Mouse (Mus musculus) MEL (cell line): ENCODE measurements around the gene Rps26. TPM values are rescaled to one million over a fixed set of nuclear protein-coding genes. Genes with fewer than 3 reads are reported as not detected.

Source experiments
- DNase-seq: peaks from one replicate; pipeline ENCODE4 v3.0.0; 2011; ENCODE audit warnings: low read depth, low spot score
- H3K27ac ChIP-seq: 2 replicates; pipeline ENCODE4 v1.5.1; 2012; ENCODE audit warnings: low read depth, mild to moderate bottlenecking, control low read depth, low read length, moderate library complexity; ENCODE audit not compliant: control insufficient read depth
- H3K27me3 ChIP-seq, 2 experiments: fragments of 150-350 bp in 1 of 2; sonication (generic) in 1 of 2; 2 replicates each; pipeline ENCODE4 v1.6.1; 2012; ENCODE audit warnings: low read length in 2 of 2, mild to moderate bottlenecking in 2 of 2, improper control_type of control experiment in 1 of 2, moderate library complexity in 1 of 2; ENCODE audit not compliant: insufficient read depth in 2 of 2, control insufficient read depth in 1 of 2
- H3K36me3 ChIP-seq, 2 experiments: 2 replicates each; pipeline ENCODE4 v1.6.1; 2012 to 2014; ENCODE audit warnings: low read length in 2 of 2, improper control_type of control experiment in 1 of 2, inconsistent platforms in 1 of 2, mild to moderate bottlenecking in 1 of 2; ENCODE audit not compliant: insufficient read depth in 2 of 2, control insufficient read depth in 1 of 2
- H3K4me1 ChIP-seq, 2 experiments: fragments of 150-350 bp in 1 of 2; sonication (generic) in 1 of 2; 2 replicates each; pipeline ENCODE4 v1.6.1; 2012; ENCODE audit warnings: low read length in 2 of 2, improper control_type of control experiment in 1 of 2, mild to moderate bottlenecking in 1 of 2; ENCODE audit not compliant: insufficient read depth in 2 of 2, control insufficient read depth in 1 of 2
- H3K4me3 ChIP-seq, 2 experiments: fragments of 150-350 bp in 1 of 2; sonication (generic) in 1 of 2; 2 replicates each; pipeline ENCODE4 v1.5.1; 2012; ENCODE audit warnings: low read depth in 2 of 2, low read length in 2 of 2, mild to moderate bottlenecking in 2 of 2, moderate library complexity in 2 of 2, control low read depth in 1 of 2, improper control_type of control experiment in 1 of 2; ENCODE audit not compliant: control insufficient read depth in 1 of 2, insufficient read depth in 1 of 2
- H3K79me2 ChIP-seq: 2 replicates; pipeline ENCODE4 v1.6.1; 2012; ENCODE audit warnings: mild to moderate bottlenecking, low read length, moderate library complexity; ENCODE audit not compliant: control insufficient read depth, poor library complexity, insufficient read depth
- H3K9ac ChIP-seq: 2 replicates; pipeline ENCODE4 v1.6.1; 2012; ENCODE audit warnings: low read depth, mild to moderate bottlenecking, control low read depth, low read length, moderate library complexity; ENCODE audit not compliant: control insufficient read depth, poor library complexity, severe bottlenecking
- H3K9me3 ChIP-seq: fragments of 150-350 bp; sonication (generic); replicated peaks from 2 replicates; pipeline ENCODE4 v1.6.1; 2012; ENCODE audit warnings: mild to moderate bottlenecking, low read length, improper control_type of control experiment, moderate library complexity; ENCODE audit not compliant: insufficient read depth
- CHD1 ChIP-seq: IDR thresholded peaks from 2 replicates; pipeline ENCODE4 v1.6.1; 2012; ENCODE audit warnings: low read depth, mild to moderate bottlenecking, inconsistent platforms, low read length, improper control_type of control experiment
- CTCF ChIP-seq, 3 experiments: IDR thresholded peaks in 2 of 3; conservative IDR thresholded peaks in 1 of 3; 2 replicates each; pipeline ENCODE4 v1.5.1; 2011 to 2012; ENCODE audit warnings: low read length in 3 of 3, low read depth in 2 of 3, mild to moderate bottlenecking in 2 of 3, improper control_type of control experiment in 1 of 3, inconsistent platforms in 1 of 3, mixed read lengths in 1 of 3, moderate library complexity in 1 of 3; ENCODE audit not compliant: control insufficient read depth in 1 of 3, insufficient read depth in 1 of 3, poor library complexity in 1 of 3, severe bottlenecking in 1 of 3
- GATA1 ChIP-seq: IDR thresholded peaks from 2 replicates; pipeline ENCODE4 v1.6.1; 2011; ENCODE audit warnings: low read depth, low read length, improper control_type of control experiment
- HCFC1 ChIP-seq: IDR thresholded peaks from 2 replicates; pipeline ENCODE4 v1.6.1; 2012; ENCODE audit warnings: low read depth, mild to moderate bottlenecking, inconsistent platforms, low read length, improper control_type of control experiment, moderate library complexity
- JUND ChIP-seq: IDR thresholded peaks from 2 replicates; pipeline ENCODE4 v1.6.1; 2011; ENCODE audit warnings: low read depth, mild to moderate bottlenecking, improper control_type of control experiment, low read length
- MAFK ChIP-seq: IDR thresholded peaks from 2 replicates; pipeline ENCODE4 v1.6.1; 2011; ENCODE audit warnings: low read depth, mild to moderate bottlenecking, low read length, improper control_type of control experiment, borderline replicate concordance
- MAX ChIP-seq: IDR thresholded peaks from 2 replicates; pipeline ENCODE4 v1.6.1; 2011; ENCODE audit warnings: low read length, improper control_type of control experiment
- MAZ ChIP-seq: IDR thresholded peaks from 2 replicates; pipeline ENCODE4 v1.6.1; 2012; ENCODE audit warnings: low read depth, mild to moderate bottlenecking, inconsistent platforms, low read length, improper control_type of control experiment
- MXI1 ChIP-seq: IDR thresholded peaks from 2 replicates; pipeline ENCODE4 v1.6.1; 2011; ENCODE audit warnings: mild to moderate bottlenecking, low read depth, low read length, improper control_type of control experiment
- MYB ChIP-seq: IDR thresholded peaks from 2 replicates; pipeline ENCODE4 v1.6.1; 2011; ENCODE audit warnings: mild to moderate bottlenecking, low read depth, low read length, improper control_type of control experiment
- MYC ChIP-seq: IDR thresholded peaks from 2 replicates; pipeline ENCODE4 v1.6.1; 2011; ENCODE audit warnings: low read depth, mild to moderate bottlenecking, low read length, improper control_type of control experiment, moderate library complexity
- NELFE ChIP-seq: IDR thresholded peaks from 2 replicates; pipeline ENCODE4 v1.6.1; 2011; ENCODE audit warnings: low read depth, low read length, improper control_type of control experiment
- POLR2AphosphoS5 ChIP-seq: IDR thresholded peaks from 2 replicates; pipeline ENCODE4 v1.6.1; 2012; ENCODE audit warnings: low read depth, borderline replicate concordance, mild to moderate bottlenecking, inconsistent platforms, low read length, moderate library complexity, mixed read lengths
- RAD21 ChIP-seq: IDR thresholded peaks from 2 replicates; pipeline ENCODE4 v1.6.1; 2011; ENCODE audit warnings: mild to moderate bottlenecking, low read depth, low read length, improper control_type of control experiment
- RCOR1 ChIP-seq: IDR thresholded peaks from 2 replicates; pipeline ENCODE4 v1.6.1; 2012; ENCODE audit warnings: low read depth, mild to moderate bottlenecking, inconsistent platforms, low read length, improper control_type of control experiment
- SIN3A ChIP-seq: IDR thresholded peaks from 2 replicates; pipeline ENCODE4 v1.6.1; 2012; ENCODE audit warnings: low read length, improper control_type of control experiment, inconsistent platforms
- SMC3 ChIP-seq: IDR thresholded peaks from 2 replicates; pipeline ENCODE4 v1.6.1; 2011; ENCODE audit warnings: low read depth, low read length, improper control_type of control experiment
- TCF12 ChIP-seq: IDR thresholded peaks from 2 replicates; pipeline ENCODE4 v1.6.1; 2014; ENCODE audit warnings: low read depth, mild to moderate bottlenecking, inconsistent platforms, low read length, improper control_type of control experiment, moderate library complexity
- UBTF ChIP-seq: IDR thresholded peaks from 2 replicates; pipeline ENCODE4 v1.6.1; 2012; ENCODE audit warnings: low read depth, mild to moderate bottlenecking, inconsistent platforms, low read length, improper control_type of control experiment, moderate library complexity, borderline replicate concordance; ENCODE audit not compliant: insufficient read depth
- USF2 ChIP-seq, 2 experiments: IDR thresholded peaks; 2 replicates each; pipeline ENCODE4 v1.6.1; 2011 to 2012; ENCODE audit warnings: improper control_type of control experiment in 2 of 2, low read length in 2 of 2, borderline replicate concordance in 1 of 2, inconsistent platforms in 1 of 2, low read depth in 1 of 2, mild to moderate bottlenecking in 1 of 2; ENCODE audit not compliant: insufficient read depth in 1 of 2
- ZC3H11A ChIP-seq: IDR thresholded peaks from 2 replicates; pipeline ENCODE4 v1.6.1; 2012; ENCODE audit warnings: low read depth, mild to moderate bottlenecking, inconsistent platforms, low read length, improper control_type of control experiment
- ZNF384 ChIP-seq: IDR thresholded peaks from 2 replicates; pipeline ENCODE4 v1.6.1; 2012; ENCODE audit warnings: low read depth, mild to moderate bottlenecking, inconsistent platforms, low read length, improper control_type of control experiment
- polyA plus RNA-seq, 2 experiments: library from polyadenylated mRNA; stranded (reverse) in 1 of 2; unstranded in 1 of 2; fragments of >175 nt in 1 of 2; fragments of >200 nt in 1 of 2; gene quantifications; 2 replicates each; pipeline versions ENCODE4 v1.2.1 to v1.2.4; 2012; ENCODE audit warnings: low replicate concordance in 2 of 2, low read depth in 1 of 2; ENCODE audit not compliant: insufficient read length in 2 of 2, insufficient read depth in 1 of 2, missing spikeins in 1 of 2
- total RNA-seq: library from RNA; depleted of rRNA; stranded (reverse); fragments of 300-350 nt; gene quantifications from 2 replicates; pipeline ENCODE4 v1.2.3, GENCODE M21; 2012

Gene Rps26
- total and polyA plus RNA-seq, 3 experiments, result 2,523 to 2,530 TPM; not detected in 1

DNA sequence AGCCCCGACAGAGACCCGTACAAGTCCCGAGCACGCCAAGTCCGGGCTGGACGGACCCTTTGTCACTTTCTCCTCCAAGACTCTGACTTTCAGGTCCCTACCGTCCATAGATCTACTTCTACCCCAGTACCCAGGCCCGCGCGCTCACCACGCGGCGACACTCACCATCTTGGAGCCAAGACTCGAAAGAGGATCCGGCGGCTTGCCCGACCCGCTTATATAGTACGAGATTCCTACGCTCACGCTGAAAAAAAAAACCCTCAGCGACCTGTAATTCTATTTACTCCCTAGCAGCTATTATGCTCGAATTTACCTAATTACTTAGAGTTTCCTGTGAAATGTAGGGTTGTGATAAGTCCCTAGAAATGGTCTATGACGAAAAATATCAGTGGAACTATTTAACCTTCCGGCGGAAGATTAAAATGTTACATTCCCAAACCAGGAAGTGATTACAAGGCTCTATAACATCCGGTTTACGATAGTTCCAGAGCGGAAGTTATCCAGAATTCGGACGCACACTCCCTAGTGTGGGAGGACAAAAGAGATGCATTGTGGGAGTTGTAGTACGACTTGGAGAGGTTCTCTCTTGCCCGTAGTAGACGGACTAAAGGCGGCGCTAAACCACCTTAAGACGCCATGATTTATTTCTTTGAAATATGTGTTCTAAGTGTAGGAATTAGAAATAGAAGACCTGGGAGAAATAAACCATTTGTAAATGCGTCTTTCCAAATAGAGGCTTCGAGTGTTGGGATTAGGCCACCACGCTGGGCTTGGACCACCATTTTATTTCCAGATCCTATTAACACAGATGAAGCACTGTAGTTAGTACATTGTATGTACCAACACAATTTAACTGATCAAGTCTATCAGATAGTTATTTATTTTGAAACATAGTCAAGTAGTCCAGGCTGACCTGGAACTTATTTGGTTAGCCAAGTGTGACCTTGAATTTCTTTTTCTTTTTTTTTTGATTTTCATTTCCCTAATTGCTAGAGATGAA, at the start of gene Rps26 (continued):
- TF ChIP-seq SMC3 (peak; percentile 48; the same call in 1 of the 2 replicates), SIN3A (peak; percentile 94), MAFK (no peak), MAX (peak; percentile 86), CHD1 (no peak), ZNF384 (peak; percentile 98), POLR2AphosphoS5 (peak; percentile 89; the same call in 1 of the 2 replicates)

- no peaks in the 10 kb centered on the region for H3K9me3 ChIP-seq
- no peaks in the 10 kb centered on the region; a peak in 1 of 4 replicates for H3K36me3 ChIP-seq
- no peaks in the 10 kb centered on the region for H3K79me2 ChIP-seq
- peak; percentile 80 for DNase-seq
- peak overlapping the region; percentile 53 for H3K9ac ChIP-seq
- H3K4me3 ChIP-seq, result peak overlapping the region; percentile 67 to 86
- no peak overlapping the region; the same call in 1 of the 2 replicates for H3K27ac ChIP-seq
- no peaks in the 10 kb centered on the region for H3K27me3 ChIP-seq
- H3K4me1 ChIP-seq, result peaks cover 0 to 2% of the 10 kb centered on the region in 2 experiments; a peak in 1 of 4 replicates
- TF ChIP-seq MYB (no peak), CTCF (IDR thresholded peaks at IDR 0.05 in 2 of 3, conservative IDR thresholded peaks at IDR 0.05 in 1 of 3; ENCODE audit: control insufficient read depth in 1 of 3, insufficient read depth in 1 of 3, low read depth in 2 of 3, low read length in 3 of 3, poor library complexity in 1 of 3, severe bottlenecking in 1 of 3) (peak; percentile 50 to 94 (median 52)), RAD21 (peak; percentile 97), ZNF384 (peak; percentile 73), ZC3H11A (peak; percentile 80), SIN3A (peak; percentile 85), SMC3 (peak; percentile 81), MXI1 (peak; percentile 46; the same call in 1 of the 2 replicates), POLR2AphosphoS5 (no peak), HCFC1 (peak; percentile 58; the same call in 1 of the 2 replicates)
These were observed 48.0 kb upstream of the Rps26 start for GRCm38 (mm10) chr10:128674469-128675008.

GRCm38 (mm10) chr10:128673763-128674468, 47.4 kb upstream of the Rps26 start, which contains the start of gene Suox:
Gene Suox (minus strand): TSS chr10:128674073.
- Histone ChIP-seq H3K4me1 (peaks cover 0 to 2% of the 10 kb centered on the region in 2 experiments; a peak in 1 of 4 replicates), H3K27me3 (no peaks in the 10 kb centered on the region), H3K36me3 (no peaks in the 10 kb centered on the region; a peak in 1 of 4 replicates), H3K27ac (no peak within 1 kb of the TSS; the same call in 1 of the 2 replicates), H3K9ac (peak within 1 kb of the TSS; percentile 63), H3K4me3 (peak within 1 kb of the TSS; percentile 67 to 92), H3K79me2 (no peaks in the 10 kb centered on the region), H3K9me3 (no peaks in the 10 kb centered on the region)
- peak; percentile 92 for DNase-seq
- TF ChIP-seq CHD1 (no peak), POLR2AphosphoS5 (no peak), ZC3H11A (no peak), JUND (no peak), USF2 (IDR thresholded peaks at IDR 0.05; ENCODE audit: borderline replicate concordance in 1 of 2, insufficient read depth in 1 of 2, low read depth in 1 of 2, low read length in 2 of 2) (no peak), MYC (no peak), NELFE (peak; percentile 53; the same call in 1 of the 2 replicates), RCOR1 (no peak), HCFC1 (peak; percentile 66), MAZ (peak; percentile 52; the same call in 1 of the 2 replicates), TCF12 (no peak), GATA1 (no peak), UBTF (no peak), SMC3 (0 out of 2 replicates have a peak, but pooled peaks have one; percentile 1)
